Mouse (Mus musculus) left cerebral cortex, postnatal 14 days (tissue): Measurements from ENCODE around the gene Kcnt1. TPM values are rescaled to one million over a fixed set of nuclear protein-coding genes. Genes with fewer than 3 reads are reported as not detected.
"Not testable (repeated sequence)": the region's sequence is repeated elsewhere in the genome, so short reads cannot be mapped to it uniquely, and the experiment has no call there.

Source experiments
- DNase-seq, 2 experiments: peaks; one replicate each; pipeline ENCODE4 v3.0.0; 2021 to 2022; ENCODE audit warnings: low spot score in 2 of 2, mixed read lengths in 1 of 2
- intact Hi-C: fragments of 180-260 bp; cut with DNase I; formaldehyde crosslinking; loops from one replicate; pipeline ENCODE4 v1.15.1; 2025
- long read RNA-seq, 2 experiments: library from polyadenylated mRNA; stranded (forward); transcript quantifications; one replicate each; pipeline ENCODE4 v2.0.0; 2021
- total RNA-seq, 2 experiments: library from RNA; stranded (reverse); gene quantifications; 2 replicates each; pipeline ENCODE4 v1.2.3; 2021

Gene Kcnt1
- total RNA-seq: 100 to 1,000 TPM; 114 to 120 TPM
- long read RNA-seq, experiment 1, partial matches to known transcripts: 13 of 43 reads
- long read RNA-seq, experiment 1, other reads (novel, unspliced or antisense): 29 of 43 reads
- long read RNA-seq, experiment 2, partial matches to known transcripts: 8 of 42 reads
- long read RNA-seq, experiment 2, other reads (novel, unspliced or antisense): 34 of 42 reads

DNA sequence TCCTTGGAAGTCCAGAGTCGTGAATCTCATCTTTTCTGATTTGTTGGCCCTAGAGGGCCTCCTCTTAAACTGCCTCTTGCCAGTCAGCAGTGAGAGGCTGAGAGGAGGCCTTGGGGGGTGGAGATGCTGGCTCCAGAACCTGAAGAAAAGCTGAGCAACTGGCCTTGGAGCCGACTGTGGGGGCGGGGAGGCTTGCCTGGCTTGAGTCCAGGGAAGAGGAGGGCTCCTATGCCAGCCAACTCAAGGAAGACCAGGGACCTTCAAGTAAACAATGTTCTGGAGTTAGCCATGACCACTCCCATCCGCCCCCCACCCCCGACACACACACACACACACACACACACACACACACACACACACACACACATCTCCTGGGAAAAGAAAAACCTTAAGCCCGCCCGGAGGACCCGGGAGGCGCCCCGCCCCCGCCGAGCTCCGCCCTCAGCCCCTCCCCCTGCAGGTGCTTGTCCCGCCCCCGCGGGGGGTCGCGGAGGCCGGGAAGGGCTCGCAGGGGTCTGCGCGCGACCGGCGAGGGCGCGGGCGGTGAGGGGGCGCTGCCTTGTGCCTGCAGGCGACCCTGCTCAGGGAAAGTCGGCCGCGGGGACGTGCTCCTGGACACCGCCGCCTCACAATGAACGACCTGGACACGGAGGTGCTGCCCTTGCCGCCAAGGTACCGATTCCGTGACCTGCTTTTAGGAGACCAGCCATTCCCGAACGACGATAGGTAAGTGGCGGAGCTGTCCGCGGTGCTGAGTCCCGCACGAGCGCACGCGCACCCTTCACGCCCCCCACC, at the start of gene Kcnt1:
Kcnt1 (plus strand) TSS at position 398 of the 795 bp plus-strand sequence.
- intact Hi-C loops: no loop called here
- DNase-seq: peak; percentile 67 to 72

DNA sequence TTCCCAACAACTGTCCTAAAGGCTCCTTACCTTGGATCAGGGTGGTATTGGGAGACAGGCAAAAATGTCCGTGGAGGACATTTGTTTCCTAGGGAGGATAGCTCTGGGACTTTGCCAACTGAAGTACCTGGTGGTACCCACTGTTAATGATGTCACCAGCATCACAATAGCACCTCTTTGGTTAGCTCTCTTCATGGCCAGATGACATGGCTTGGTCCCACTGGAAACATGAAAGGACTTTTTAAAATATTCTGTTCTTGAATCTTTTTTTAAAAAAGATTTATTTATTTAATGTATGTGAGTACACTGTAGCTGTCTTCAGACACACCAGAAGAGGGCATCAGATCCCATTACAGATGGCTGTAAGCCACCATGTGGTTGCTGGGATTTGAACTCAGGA, 47.8 kb upstream of the Kcnt1 start, which contains the start of gene Glt6d1:
Glt6d1 (minus strand) TSS at position 101 of the 400 bp plus-strand sequence.
- intact Hi-C loops: not testable (repeated sequence)

DNA sequence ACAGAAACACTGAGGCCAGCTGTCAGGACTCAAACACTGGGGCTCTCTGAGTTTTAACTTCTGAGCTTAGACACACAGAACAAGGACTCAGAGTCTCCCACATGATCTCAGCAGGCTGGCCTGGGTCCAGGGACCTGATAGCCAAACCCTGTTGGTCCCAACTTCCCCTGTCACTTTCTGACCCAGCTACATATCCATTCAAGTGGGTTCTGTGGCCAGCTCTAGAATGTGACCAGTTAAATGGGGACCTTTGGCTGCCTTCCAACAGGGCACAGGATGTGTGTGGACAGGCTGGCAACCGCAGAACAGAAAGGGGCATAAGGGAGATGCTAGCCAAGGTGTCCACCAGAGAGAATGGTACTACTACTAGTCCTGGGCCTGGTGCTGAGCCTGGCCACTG, 40.7 kb upstream of the Kcnt1 start, which contains the start of gene Lcn9:
Lcn9 (plus strand) TSS at position 348 of the 400 bp plus-strand sequence.
- intact Hi-C loops: no loop called here
- peak; percentile 24 to 61 for DNase-seq

More for the DNA sequence above, 47.8 kb upstream of the Kcnt1 start, which contains the start of gene Glt6d1:
- DNase-seq: not testable (repeated sequence)

DNA sequence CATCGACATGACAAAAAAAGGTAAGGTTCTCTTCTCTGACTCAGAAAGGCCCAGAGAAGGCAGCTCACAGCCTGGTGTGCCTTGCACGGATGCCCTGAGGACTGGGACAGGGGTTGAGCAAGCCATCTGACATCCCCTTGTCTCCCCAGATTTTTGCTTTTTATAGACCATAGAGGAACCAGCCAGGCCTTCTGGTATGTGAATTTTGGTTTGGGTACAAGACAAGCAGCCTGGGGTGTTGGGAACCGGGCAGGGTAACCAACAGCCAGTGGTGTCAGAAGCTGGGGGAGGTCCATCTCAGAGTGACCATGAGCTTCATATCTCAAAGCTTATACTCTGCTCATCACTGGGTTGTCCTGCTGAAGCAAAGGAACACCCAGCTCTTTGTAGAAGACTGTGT, 38.8 kb upstream of the Kcnt1 start:
- no peak for DNase-seq
- intact Hi-C loops: no loop called here

DNA sequence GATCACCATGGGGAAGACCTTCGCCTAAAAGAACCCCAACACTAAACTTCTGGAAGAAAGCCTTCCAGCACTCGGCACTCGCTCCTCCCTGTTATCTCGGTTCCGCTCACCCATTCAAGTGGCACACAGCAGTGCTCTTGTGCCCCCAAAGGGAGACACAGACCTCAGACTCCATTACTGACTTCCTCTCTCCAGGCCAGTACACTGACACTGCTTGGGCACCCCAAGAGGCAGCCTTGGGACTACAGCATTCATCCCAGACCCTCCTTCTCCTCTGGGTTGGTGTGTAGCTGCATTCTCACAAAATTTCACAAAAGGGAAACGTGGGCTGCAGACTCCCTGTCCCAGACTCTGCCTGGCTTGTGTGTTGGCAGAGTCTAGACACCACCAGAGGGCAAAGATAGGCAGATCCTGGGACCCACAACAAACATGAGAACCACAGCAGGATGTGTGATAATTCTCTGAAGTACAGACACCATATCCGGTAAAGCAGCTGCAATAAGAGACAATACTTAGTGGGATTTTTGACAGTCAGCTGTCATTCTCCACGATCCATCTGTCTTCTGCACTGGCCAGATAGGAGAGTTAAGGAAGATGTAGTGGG, 35.1 kb upstream of the Kcnt1 start:
- no peak for DNase-seq
- intact Hi-C loops: no loop called here

DNA sequence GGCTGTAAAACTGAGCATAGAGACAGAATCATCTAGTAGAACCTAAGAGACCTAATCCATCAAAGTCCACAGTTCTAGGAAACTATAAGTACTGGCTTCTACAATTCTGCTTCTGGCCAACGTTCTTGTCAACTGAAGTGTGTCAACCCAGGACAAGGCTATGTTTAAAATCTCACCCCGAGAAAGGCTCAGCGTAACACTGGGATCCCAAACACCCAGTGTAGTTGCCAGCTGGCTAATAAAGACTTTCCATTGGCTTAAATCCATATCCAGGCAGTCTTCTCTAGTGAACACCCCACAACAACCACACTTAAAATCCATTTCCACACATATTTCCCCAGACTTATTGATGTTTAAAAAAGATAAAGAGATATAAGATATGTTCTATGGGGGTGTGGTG, 32.7 kb upstream of the Kcnt1 start:
- intact Hi-C loops: loop anchor here (10.0 kb wide), 2 partner anchors 184 to 314 kb away; no protein-coding TSS in a partner anchor
- DNase-seq: no peak

DNA sequence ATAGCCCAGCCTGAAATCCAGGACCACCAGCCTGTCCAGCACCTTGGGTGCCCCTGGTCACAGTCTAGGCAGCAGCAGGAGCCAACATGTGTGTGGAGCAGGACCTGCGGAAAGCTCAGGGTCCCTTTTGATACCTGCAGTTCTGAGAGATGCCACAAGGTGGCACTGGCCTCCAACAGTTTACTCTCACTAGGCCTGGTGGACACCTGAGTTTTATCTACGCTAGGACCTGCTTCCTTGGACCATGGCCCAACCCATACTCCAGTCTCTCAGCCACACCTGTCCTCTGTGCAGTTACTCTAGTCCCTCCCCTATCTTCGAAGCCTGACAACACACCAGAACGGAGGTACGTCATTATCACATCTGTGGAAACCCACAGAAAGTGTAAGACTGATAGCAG, 27.2 kb upstream of the Kcnt1 start:
- peak; percentile 81 to 89 for DNase-seq
- intact Hi-C loops: loop anchor here (2.0 to 10.0 kb wide), 3 partner anchors 77 to 309 kb away; no protein-coding TSS in a partner anchor

DNA sequence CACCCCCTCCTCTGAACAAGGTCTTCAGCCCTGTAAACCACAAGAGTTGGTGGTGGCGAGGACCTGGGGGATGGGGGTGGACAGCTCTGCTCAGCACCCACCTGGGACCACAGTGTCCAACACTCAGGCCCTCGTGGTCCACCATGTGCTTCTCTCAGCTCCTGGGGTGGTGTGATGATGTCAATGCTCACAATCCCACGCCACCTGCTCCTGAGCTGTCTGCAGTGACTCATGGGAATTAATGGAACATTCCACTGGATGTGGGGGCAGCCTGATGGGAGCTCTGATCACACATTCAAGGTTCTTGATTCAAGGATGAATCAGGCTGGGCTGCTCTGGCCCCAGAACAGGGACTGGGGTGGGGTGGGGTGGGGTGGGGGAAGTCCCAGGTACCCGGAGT, 21.4 kb upstream of the Kcnt1 start:
- DNase-seq: no peak
- intact Hi-C loops: no loop called here

DNA sequence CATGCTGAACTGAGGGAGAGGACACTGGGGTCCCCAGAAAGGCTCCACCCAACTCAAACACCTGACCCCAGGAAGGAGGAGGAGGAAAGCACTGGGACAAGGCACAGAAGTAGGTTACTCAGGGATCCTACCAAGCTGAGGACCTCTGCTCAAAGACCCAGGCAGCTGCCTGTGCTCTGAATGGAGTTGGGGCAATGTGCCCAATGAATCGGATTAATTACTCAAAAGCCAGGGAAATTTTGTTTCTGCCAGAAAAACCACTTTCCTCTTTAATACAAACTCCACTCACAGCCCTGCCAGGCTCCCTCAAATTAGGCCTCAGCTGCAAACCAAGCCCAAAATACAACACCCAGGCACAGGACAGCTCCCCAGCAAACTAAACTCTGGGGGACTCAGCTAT, 20.8 kb upstream of the Kcnt1 start:
- intact Hi-C loops: no loop called here
- DNase-seq: peak; percentile 40 to 62

DNA sequence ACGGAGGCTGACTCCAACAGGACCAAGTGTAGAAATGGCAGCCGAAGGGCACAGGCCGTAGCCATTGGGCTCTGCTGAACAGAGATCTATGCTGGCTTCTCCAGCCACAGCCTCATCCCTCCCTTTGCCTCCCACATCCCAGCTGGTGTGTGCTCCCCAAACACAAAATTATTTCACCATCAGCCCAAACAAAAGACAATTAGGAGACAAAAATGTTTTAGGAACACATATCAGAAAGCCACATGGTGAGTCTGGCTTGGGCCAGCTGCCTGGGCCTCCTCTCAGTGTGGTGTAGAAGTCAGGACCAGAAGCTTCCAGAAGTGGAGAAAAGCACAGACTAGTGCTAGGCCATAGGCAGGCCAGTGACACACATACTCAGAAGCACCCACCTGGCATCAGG, 19.4 kb upstream of the Kcnt1 start:
- DNase-seq: no peak
- intact Hi-C loops: no loop called here

DNA sequence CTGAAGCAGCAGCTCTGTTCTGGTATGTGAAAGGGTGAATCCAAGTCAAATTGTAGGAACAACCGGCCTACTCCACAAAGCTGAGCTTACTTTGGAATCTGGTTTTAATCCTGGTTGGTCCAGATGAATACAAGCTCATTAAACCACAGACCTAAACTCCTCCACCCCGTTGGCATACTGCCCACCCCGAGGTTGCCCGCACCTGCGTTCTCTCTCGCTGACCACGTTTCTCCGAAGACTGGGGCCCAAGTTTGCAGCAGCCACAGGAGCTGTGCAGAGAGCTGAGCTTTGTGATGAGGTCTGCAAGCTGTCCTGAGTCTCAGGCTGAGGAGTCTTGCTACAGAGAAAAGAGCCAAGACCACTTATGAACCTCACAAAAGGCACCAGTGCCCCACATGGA, 17.0 kb upstream of the Kcnt1 start:
- DNase-seq: no peak
- intact Hi-C loops: no loop called here

DNA sequence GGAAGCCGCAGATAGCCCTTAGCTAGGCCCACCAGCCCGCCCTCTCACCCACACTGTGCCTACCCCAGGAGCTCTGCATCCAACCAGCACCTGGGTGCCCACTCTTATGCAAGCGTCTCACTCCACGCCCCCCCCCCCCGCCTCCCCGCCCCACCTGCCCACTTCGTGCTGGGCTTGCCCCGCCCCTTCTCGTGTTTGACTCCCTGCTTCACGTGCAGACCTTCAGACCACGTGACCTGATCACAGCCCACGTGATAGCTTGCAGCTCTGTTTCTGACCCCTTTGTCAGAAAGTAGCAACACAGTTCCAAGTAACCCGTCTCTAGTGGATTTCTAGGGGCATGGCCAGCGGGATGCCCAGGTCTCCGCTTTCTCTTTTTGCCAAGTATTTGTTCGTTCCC, 16.3 kb upstream of the Kcnt1 start, which contains the start of gene Sohlh1:
Sohlh1 (minus strand) TSS at position 23 of the 400 bp plus-strand sequence.
- no peak for DNase-seq
- intact Hi-C loops: no loop called here

DNA sequence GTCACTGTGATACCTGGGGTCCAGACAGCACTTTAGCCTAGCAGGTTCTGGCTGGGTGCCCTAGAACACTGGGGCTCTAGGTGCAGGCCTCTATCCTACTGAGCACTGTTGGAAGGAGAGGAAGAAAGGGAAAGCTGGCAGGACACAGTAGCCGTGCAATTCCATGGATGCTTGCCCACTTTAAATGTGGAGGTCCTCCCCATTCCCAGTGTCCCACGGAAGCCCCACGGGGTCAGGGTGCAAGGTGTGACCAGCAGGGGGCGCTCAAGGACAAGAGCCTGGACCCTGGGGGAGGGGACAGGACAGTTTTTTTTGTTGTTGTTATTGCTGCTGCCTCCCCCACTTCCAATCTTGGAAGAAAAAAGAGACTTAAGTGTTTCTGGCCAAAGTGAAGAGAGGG, 13.2 kb upstream of the Kcnt1 start:
- intact Hi-C loops: no loop called here
- DNase-seq: peak in 1 of 2 experiments; percentile 50

DNA sequence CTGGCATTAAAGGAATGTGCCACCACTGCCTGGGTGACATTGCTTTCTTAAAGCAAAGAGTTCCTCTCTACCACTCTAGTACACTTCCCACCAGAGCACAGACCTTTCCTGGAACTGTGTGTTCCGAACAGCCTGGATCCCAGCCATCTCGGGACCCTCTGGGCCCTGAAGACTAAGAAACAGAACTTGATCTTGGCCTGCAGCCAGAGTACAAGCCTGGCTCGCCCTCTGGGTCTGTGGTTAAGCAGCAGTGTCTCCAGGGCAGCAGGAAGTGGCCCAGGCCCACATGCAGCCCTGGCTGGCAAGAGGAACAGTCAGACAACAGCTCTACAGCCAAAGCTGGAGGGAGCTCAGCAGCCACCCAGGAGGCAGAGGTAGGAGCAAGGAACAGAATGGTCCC, 10.9 kb upstream of the Kcnt1 start:
- peak; percentile 84 to 91 for DNase-seq
- intact Hi-C loops: no loop called here

DNA sequence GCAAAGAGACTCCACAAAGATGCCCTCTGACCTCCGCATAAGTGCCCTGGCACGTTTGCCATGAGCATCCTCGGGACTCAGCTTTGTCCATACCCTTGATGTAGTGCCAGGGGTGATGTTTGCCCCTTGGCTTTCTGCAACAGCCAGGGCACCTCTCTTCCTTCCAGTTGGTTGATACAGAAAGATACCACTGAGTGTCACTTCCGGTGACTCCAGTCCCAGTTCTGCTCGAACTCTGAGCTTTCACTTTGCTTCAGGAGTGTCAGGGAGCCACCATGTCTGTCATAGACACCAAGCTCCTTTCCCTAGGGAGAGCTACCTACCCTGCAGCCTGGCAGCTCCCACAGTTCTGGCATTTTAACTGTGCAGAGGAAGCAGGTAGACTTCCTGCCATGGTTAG, 9.5 kb upstream of the Kcnt1 start:
- intact Hi-C loops: no loop called here
- no peak for DNase-seq

DNA sequence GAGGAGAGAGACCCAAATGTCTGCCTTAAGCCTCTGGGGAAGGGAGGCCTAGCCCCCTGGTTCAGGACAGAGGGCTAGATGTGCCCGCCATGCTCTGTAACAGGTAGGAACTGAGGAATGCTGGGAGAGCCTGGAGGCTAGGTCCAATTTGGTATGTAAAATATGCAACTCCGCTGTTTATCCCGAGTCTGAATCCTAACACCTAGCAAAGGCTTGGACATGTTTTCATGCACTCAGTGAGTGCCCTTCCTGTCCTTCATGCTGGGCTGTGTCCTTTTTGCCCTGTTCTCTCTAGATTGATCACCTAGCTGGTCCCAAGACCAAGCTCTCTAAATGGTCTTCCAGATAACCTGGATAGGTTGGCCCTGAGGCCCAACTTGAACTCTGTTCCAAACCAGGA, 3.6 kb upstream of the Kcnt1 start:
- no peak for DNase-seq
- intact Hi-C loops: no loop called here

DNA sequence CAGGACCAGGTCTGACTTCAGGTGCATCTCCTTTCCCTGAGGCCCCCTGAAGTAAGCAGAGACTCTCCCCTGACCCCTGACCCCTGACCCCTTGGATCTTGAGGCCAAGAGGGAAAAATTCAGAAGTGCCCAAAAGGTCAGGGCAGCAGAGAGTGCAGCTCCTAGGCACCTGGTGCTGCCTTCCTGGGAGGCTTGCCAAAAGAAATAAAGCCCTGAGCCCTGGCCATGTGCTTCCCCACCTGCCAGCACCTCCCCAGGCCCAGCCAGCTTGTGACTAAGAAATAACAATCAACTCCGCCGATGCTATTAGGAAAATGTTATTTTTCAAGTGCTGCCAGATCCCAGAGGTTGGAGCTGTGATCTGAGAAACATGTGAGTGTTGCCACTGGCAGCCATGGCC, 1.5 kb upstream of the Kcnt1 start:
- DNase-seq: no peak
- intact Hi-C loops: no loop called here

DNA sequence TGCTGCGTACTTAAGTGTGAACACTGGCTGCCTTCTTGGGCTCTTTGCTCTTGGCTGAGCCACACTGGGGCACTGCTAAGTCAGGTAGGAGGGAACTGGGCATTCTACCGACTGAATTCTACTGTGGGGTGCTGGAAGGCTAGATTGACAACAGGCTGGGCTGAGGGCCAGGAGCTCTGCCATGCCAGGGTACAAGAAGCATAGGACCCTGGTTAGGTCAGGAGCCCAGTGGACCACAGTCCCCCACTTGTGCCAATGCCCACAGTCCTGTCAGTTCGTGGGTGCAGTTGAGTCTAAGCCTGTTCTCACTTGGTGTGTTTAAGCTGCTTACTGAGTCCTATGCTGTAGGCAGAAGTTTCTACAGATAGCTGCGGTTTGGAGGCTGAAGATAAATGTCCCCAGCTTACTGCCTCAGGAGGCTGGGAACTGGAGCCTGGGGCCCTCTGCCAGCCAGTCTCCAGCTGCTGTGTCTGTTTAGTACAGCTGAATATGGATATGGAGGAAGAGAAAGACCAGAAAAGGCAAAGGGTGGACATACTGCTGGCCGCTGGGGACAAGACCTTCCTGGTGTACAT, 751 bp upstream of the Kcnt1 start:
- peak; percentile 45 to 49 for DNase-seq
- intact Hi-C loops: no loop called here

DNA sequence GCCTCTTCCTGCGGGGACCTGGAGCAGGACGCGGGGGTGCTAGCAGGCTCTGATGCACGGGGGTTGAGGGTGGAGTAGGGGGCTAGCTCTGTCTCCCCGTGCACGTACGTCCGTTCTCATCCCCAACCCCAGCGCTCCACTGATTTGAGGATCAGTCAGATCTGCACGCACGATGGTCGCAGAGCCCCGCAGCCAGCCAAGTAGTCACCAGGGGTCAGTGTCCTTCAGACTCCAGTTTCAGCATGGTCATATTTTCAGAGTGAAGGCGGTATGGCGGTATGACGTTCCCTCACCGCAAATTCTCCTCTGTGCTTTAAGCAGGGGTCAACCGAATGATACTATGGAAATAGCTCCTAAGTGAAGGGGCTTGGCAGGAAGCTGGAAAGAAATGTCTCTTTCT, 696 bp downstream of the Kcnt1 start:
- intact Hi-C loops: no loop called here

DNA sequence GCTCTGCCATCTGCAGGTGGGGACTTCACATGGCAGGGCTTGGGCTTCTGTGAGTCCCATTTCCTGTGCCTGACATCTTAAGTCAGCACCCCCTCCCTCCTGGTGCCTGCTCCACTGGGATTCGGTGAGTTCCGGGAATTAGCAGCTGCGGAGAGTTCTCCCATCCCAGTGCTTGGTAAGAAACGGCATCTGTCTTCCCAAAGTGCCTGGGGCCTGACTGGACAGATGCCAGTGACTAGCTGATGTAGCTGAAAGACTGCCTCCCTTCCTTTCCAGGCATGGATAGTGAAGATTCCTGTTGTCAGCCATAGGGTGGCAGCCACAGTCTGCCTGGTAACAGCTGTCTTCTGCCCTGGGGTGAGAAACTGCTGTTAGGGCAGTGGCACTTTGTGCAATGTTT, 1.9 kb downstream of the Kcnt1 start:
- intact Hi-C loops: no loop called here
- peak; percentile 80 to 89 for DNase-seq

More for the DNA sequence above, 696 bp downstream of the Kcnt1 start:
- DNase-seq: no peak
